Mouse (Mus musculus): ENCODE measurements around the gene Polr1e.
"Not testable (repeated sequence)": the region's sequence is repeated elsewhere in the genome, so short reads cannot be mapped to it uniquely, and the experiment has no call there.

The Polr1e gene

GRCm38 (mm10) chr4:45055451-45055850, 37.1 kb downstream of the Polr1e start:
- DNase-seq (ENCODE audit: low spot score): no peak

DNA sequence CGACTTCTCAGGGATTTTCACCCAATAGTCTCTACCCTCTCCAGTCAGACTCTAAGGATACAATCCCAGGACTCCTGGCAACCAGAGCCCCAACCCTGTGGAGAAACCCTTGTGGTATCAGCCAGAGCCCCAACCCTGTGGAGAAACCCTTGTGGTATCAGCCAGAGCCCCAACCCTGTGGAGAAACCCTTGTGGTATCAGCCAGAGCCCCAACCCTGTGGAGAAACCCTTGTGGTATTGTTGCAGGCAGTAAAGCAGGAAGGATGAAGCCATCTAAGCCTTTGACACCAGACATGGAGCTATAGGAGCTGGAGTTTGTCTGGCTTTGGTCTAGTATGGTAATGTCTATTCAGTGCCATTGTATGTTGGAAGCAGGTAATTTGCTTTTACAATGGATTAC, 45.5 kb downstream of the Polr1e start:
- DNase-seq (ENCODE audit: low spot score): not testable (repeated sequence)

GRCm38 (mm10) chr4:45064577-45064976, 46.2 kb downstream of the Polr1e start:
- no peak for DNase-seq (ENCODE audit: low spot score)

DNA sequence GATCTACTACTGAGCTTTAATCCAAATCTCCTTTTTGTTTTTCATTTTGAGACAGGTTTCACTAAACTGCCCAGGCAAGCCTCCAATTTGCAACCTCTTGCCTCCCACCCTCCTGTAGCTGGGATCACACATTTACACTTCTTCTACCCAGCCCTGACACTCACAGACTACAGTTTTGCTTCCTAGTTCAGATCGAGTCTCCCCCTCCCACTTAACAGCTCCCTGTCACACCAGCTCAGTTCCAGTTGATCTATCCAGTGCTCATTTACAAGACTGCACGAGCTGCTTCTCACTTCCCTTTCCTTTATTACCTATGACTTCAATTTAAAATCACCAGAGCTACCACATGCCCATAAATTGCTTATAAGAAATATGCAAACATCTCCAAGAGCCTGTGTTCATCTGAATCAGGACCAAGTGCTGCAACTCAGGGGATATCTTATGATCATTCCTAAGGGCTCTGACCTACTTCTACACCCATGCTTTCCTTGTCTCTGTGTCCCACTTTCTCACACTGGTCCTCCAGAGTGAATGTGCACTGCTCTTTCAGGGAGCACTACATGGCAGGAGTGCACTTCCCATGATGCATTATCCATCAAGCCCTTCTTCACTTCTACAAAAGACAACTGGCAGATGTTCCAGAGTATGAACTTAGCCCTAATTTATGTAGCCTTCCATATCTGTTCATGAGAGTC, 47.8 kb downstream of the Polr1e start:
- DNase-seq (ENCODE audit: low spot score): no peak

- DNase-seq (ENCODE audit: low spot score): no peak
Observed at GRCm38 (mm10) chr4:45067742-45068141, 49.4 kb downstream of the Polr1e start.

DNA sequence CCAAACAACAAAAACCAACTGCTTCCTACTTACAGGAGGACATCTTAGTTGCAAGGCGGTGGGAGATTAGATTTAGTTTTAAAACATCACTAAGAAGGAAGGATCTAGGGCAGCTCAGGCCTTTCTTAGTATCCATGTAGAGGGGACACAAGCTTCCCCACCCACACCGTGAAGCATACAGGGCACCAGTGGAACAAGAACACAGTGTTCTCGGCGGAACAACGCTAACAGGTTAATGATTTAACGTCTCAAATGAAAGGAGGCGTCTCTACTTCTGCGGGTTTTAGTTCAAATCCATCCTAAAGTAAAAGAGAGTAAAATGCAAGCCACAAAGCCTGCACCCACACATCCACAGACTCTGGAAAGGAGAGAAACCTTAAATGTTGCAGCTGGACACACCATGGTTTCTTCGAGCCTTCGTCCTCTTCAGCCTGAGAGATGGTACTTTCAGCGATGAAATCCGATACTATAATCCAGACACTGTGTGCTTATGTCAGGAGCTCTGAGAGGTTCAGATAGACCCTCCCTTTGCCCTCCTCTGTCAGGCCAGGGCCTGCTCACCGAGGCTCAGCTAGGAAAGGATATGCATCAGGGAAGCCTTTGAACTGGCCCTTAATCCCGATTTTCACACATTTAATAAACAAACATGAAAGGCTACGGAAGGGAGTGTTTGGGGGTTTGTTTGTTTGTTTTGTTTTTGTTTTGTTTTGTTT, 54.0 kb downstream of the Polr1e start:
- DNase-seq (ENCODE audit: low spot score): no peak

DNA sequence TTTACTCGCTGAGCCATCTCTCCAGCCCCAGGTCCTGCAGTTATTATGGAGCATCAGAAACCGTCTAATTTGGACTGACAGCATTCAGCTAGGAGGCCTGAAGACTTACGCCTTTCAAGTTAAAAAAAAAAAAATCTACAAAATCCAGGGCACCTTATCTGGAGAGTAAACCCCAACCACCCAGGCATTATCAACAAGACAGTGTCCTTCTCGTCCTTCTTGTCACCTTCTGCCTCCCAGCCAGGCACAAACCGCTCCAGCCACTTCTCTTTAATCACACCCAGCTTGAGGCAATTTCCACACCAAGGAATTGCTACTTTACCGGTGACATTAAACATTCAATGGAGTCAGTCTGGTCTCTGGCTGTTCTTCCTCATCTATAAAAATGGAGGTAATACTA, 55.2 kb downstream of the Polr1e start:
- no peak for DNase-seq (ENCODE audit: low spot score)

- not testable (repeated sequence) for DNase-seq (ENCODE audit: low spot score)
Observed at GRCm38 (mm10) chr4:45081041-45081440, 62.7 kb downstream of the Polr1e start.

DNA sequence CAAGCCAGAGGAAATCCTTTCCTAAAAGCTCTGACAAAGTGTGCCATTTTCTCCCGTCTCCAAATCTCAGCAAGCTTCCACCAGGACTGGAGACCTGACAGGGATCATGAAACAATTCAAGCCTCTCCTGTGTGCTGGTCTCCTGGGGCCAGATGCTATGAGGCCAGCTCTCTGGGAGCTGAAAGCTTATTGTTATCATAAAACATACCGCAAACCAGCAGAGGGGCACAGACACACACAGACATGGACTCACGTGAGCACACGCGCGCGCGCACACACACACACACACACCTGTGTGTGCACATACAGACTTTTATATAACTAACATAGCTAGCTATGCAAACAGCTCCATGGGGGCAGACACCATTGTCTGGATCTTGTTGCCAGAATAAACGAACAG, 64.6 kb downstream of the Polr1e start:
- DNase-seq (ENCODE audit: low spot score): no peak

GRCm38 (mm10) chr4:45083487-45083886, 65.1 kb downstream of the Polr1e start:
- DNase-seq (ENCODE audit: low spot score): no peak

DNA sequence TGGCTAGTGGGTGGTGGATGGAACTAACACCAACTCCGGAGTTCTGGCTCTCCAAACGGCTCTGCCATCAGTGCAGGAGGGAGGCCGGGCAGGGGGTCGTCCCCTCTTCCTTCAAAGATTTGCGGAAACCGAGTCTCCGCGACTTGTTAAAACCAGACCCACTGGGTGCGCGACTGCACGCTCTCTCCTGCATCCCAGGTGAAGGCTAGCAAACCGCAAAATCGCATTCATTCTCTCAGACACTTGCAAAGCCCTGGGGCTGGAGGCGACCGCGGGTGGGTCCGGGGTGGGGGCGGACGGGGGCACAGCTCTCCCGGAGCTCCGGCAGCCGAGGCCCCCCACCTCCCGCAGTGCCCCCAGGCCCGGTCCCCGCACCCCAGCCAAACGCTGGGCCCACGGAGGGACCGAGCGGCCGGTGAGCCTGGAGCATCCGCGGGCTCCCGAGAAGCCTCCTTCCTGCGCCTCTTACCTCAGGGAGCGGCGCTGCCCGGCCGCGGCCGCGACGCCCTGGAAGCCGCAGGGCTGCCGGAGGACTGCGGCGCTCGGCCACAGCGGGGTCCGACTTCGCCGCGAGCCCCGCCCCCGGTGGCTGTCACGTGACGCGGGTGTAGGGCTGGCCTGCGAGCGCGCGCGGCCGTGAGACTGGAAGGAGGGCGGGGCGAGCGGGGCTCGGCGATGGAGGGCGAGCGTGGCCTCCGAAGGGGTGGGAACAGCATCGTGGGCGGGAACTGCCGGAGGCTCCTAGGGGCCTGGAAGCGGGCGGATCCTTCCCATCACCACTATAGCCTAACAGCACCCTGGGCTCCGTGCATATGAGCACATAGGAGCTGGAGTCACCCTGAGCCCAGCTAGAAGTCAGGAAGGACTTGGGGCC, 65.9 kb downstream of the Polr1e start, which contains the start of gene Fbxo10:
Gene Fbxo10 (minus strand): TSS at position 584 of the 874 bp plus-strand sequence.
- DNase-seq (ENCODE audit: low spot score): peak; percentile 86

DNA sequence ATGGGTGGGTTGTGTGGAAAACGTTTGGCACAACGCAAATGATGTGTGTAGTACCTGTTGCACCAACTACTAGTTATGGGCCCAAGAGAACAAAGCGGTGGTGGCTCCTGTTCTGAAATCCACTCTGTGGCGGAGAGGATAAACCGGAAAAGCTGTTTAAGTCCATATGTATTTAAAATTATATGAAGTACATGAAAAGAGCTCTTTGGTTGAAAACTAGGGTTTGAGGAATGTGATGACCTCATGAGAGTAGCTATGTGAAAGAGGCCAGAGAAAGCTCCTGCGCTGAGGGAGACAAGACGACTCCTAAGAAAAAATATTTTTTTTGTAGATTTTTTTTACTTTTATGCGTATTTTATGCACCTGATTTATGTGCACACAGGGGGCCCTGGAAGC, 66.5 kb downstream of the Polr1e start:
- no peak for DNase-seq (ENCODE audit: low spot score)

Measured in spleen, adult 12 weeks (tissue).